Mouse (Mus musculus): Measurements from ENCODE around the gene Vti1a. TPM values are rescaled to one million over a fixed set of nuclear protein-coding genes. Genes with fewer than 3 reads are reported as not detected.

Vti1a gene
- total and polyA plus RNA-seq, 3 experiments: 7.7 to 33.2 (median 33.0) TPM

GRCm38 (mm10) chr19:55369691-55370090 is 53.6 kb downstream of the Vti1a start:
- Histone ChIP-seq H3K9me3 (replicated peaks) (no peaks in the 10 kb centered on the region), H3K36me3 (replicated peaks) (peaks cover 20% of the 10 kb centered on the region), H3K27me3 (ENCODE audit: insufficient read depth, low read length) (no peaks in the 10 kb centered on the region), H3K4me1 (ENCODE audit: insufficient read depth, low read depth, low read length) (no peaks in the 10 kb centered on the region), H3K4me3 (ENCODE audit: low read depth, low read length) (no peak overlapping the region)
- no peak for TF ChIP-seq TAL1 (conservative IDR thresholded peaks at IDR 0.05; ENCODE audit: low read depth, low read length)
- no peak for TF ChIP-seq GATA2 (IDR thresholded peaks at IDR 0.05; ENCODE audit: borderline replicate concordance, low read depth, low read length)
- TF ChIP-seq CTCF (IDR thresholded peaks at IDR 0.05; ENCODE audit: low read depth, low read length): no peak
- TF ChIP-seq POLR2AphosphoS5 (IDR thresholded peaks at IDR 0.05; ENCODE audit: insufficient replicate concordance, low read depth, low read length): no peak
- TF ChIP-seq GATA1 (IDR thresholded peaks at IDR 0.05; ENCODE audit: borderline replicate concordance, low read length): no peak
- DNase-seq (ENCODE audit: low spot score): no peak
- no peak for ATAC-seq (ENCODE audit: extremely low read depth, insufficient number of reproducible peaks, low FRiP score, poor library complexity, severe bottlenecking)

GRCm38 (mm10) chr19:55376331-55376730 is 60.2 kb downstream of the Vti1a start:
- ATAC-seq (ENCODE audit: extremely low read depth, insufficient number of reproducible peaks, low FRiP score, poor library complexity, severe bottlenecking): no peak
- TF ChIP-seq GATA2 (IDR thresholded peaks at IDR 0.05; ENCODE audit: borderline replicate concordance, low read depth, low read length) (no peak), POLR2AphosphoS5 (IDR thresholded peaks at IDR 0.05; ENCODE audit: insufficient replicate concordance, low read depth, low read length) (no peak), GATA1 (IDR thresholded peaks at IDR 0.05; ENCODE audit: borderline replicate concordance, low read length) (no peak), TAL1 (conservative IDR thresholded peaks at IDR 0.05; ENCODE audit: low read depth, low read length) (no peak), CTCF (IDR thresholded peaks at IDR 0.05; ENCODE audit: low read depth, low read length) (no peak)
- no peak for DNase-seq (ENCODE audit: low spot score)
- no peak overlapping the region for H3K4me3 ChIP-seq (ENCODE audit: low read depth, low read length)
- peaks cover 31% of the 10 kb centered on the region for H3K36me3 ChIP-seq (replicated peaks)
- H3K27me3 ChIP-seq (ENCODE audit: insufficient read depth, low read length): no peaks in the 10 kb centered on the region
- no peaks in the 10 kb centered on the region for H3K9me3 ChIP-seq (replicated peaks)
- peaks cover 18% of the 10 kb centered on the region for H3K4me1 ChIP-seq (ENCODE audit: insufficient read depth, low read depth, low read length)

- no peak for DNase-seq (ENCODE audit: low spot score)
- Histone ChIP-seq H3K27me3 (ENCODE audit: insufficient read depth, low read length) (no peaks in the 10 kb centered on the region), H3K4me1 (ENCODE audit: insufficient read depth, low read depth, low read length) (peaks cover 18% of the 10 kb centered on the region), H3K4me3 (ENCODE audit: low read depth, low read length) (no peak overlapping the region), H3K36me3 (replicated peaks) (peaks cover 42% of the 10 kb centered on the region), H3K9me3 (replicated peaks) (no peaks in the 10 kb centered on the region)
- no peak for ATAC-seq (ENCODE audit: extremely low read depth, insufficient number of reproducible peaks, low FRiP score, poor library complexity, severe bottlenecking)
- TF ChIP-seq TAL1 (conservative IDR thresholded peaks at IDR 0.05; ENCODE audit: low read depth, low read length): no peak
- no peak for TF ChIP-seq GATA1 (IDR thresholded peaks at IDR 0.05; ENCODE audit: borderline replicate concordance, low read length)
- TF ChIP-seq GATA2 (IDR thresholded peaks at IDR 0.05; ENCODE audit: borderline replicate concordance, low read depth, low read length): no peak
- TF ChIP-seq CTCF (IDR thresholded peaks at IDR 0.05; ENCODE audit: low read depth, low read length): no peak
- TF ChIP-seq POLR2AphosphoS5 (IDR thresholded peaks at IDR 0.05; ENCODE audit: insufficient replicate concordance, low read depth, low read length): no peak
These were observed 61.4 kb downstream of the Vti1a start for GRCm38 (mm10) chr19:55377465-55377864.

- Histone ChIP-seq H3K27me3 (ENCODE audit: insufficient read depth, low read length) (no peaks in the 10 kb centered on the region), H3K9me3 (replicated peaks) (no peaks in the 10 kb centered on the region), H3K4me1 (ENCODE audit: insufficient read depth, low read depth, low read length) (peaks cover 18% of the 10 kb centered on the region), H3K4me3 (ENCODE audit: low read depth, low read length) (no peak overlapping the region), H3K36me3 (replicated peaks) (peaks cover 41% of the 10 kb centered on the region)
- no peak for TF ChIP-seq GATA2 (IDR thresholded peaks at IDR 0.05; ENCODE audit: borderline replicate concordance, low read depth, low read length)
- TF ChIP-seq TAL1 (conservative IDR thresholded peaks at IDR 0.05; ENCODE audit: low read depth, low read length): no peak
- TF ChIP-seq CTCF (IDR thresholded peaks at IDR 0.05; ENCODE audit: low read depth, low read length): no peak
- TF ChIP-seq POLR2AphosphoS5 (IDR thresholded peaks at IDR 0.05; ENCODE audit: insufficient replicate concordance, low read depth, low read length): no peak
- TF ChIP-seq GATA1 (IDR thresholded peaks at IDR 0.05; ENCODE audit: borderline replicate concordance, low read length): no peak
- no peak for DNase-seq (ENCODE audit: low spot score)
- peak; percentile 34 for ATAC-seq (ENCODE audit: extremely low read depth, insufficient number of reproducible peaks, low FRiP score, poor library complexity, severe bottlenecking)
These were observed 62.8 kb downstream of the Vti1a start for GRCm38 (mm10) chr19:55378884-55379283.

- peaks cover 45% of the 10 kb centered on the region for H3K36me3 ChIP-seq (replicated peaks)
- no peak overlapping the region for H3K4me3 ChIP-seq (ENCODE audit: low read depth, low read length)
- H3K4me1 ChIP-seq (ENCODE audit: insufficient read depth, low read depth, low read length): peaks cover 16% of the 10 kb centered on the region
- ATAC-seq (ENCODE audit: extremely low read depth, insufficient number of reproducible peaks, low FRiP score, poor library complexity, severe bottlenecking) (no peak), DNase-seq (ENCODE audit: low spot score) (no peak)
- H3K27me3 ChIP-seq (ENCODE audit: insufficient read depth, low read length): no peaks in the 10 kb centered on the region
- no peaks in the 10 kb centered on the region for H3K9me3 ChIP-seq (replicated peaks)
- TF ChIP-seq CTCF (IDR thresholded peaks at IDR 0.05; ENCODE audit: low read depth, low read length) (no peak), POLR2AphosphoS5 (IDR thresholded peaks at IDR 0.05; ENCODE audit: insufficient replicate concordance, low read depth, low read length) (no peak), TAL1 (conservative IDR thresholded peaks at IDR 0.05; ENCODE audit: low read depth, low read length) (no peak), GATA1 (IDR thresholded peaks at IDR 0.05; ENCODE audit: borderline replicate concordance, low read length) (no peak), GATA2 (IDR thresholded peaks at IDR 0.05; ENCODE audit: borderline replicate concordance, low read depth, low read length) (no peak)
These were observed 64.7 kb downstream of the Vti1a start for GRCm38 (mm10) chr19:55380764-55381163.

GRCm38 (mm10) chr19:55381343-55381742 is 65.2 kb downstream of the Vti1a start:
- H3K36me3 ChIP-seq (replicated peaks): peaks cover 46% of the 10 kb centered on the region
- TF ChIP-seq TAL1 (conservative IDR thresholded peaks at IDR 0.05; ENCODE audit: low read depth, low read length) (no peak), POLR2AphosphoS5 (IDR thresholded peaks at IDR 0.05; ENCODE audit: insufficient replicate concordance, low read depth, low read length) (no peak), CTCF (IDR thresholded peaks at IDR 0.05; ENCODE audit: low read depth, low read length) (no peak), GATA2 (IDR thresholded peaks at IDR 0.05; ENCODE audit: borderline replicate concordance, low read depth, low read length) (no peak), GATA1 (IDR thresholded peaks at IDR 0.05; ENCODE audit: borderline replicate concordance, low read length) (no peak)
- no peaks in the 10 kb centered on the region for H3K9me3 ChIP-seq (replicated peaks)
- H3K4me1 ChIP-seq (ENCODE audit: insufficient read depth, low read depth, low read length): peaks cover 14% of the 10 kb centered on the region
- no peaks in the 10 kb centered on the region for H3K27me3 ChIP-seq (ENCODE audit: insufficient read depth, low read length)
- ATAC-seq (ENCODE audit: extremely low read depth, insufficient number of reproducible peaks, low FRiP score, poor library complexity, severe bottlenecking): no peak
- DNase-seq (ENCODE audit: low spot score): no peak
- H3K4me3 ChIP-seq (ENCODE audit: low read depth, low read length): no peak overlapping the region
